Mouse (Mus musculus): Measurements from ENCODE around the gene Rdh1. TPM values are rescaled to one million over a fixed set of nuclear protein-coding genes. Genes with fewer than 3 reads are reported as not detected.
"Not testable (repeated sequence)": the region's sequence is repeated elsewhere in the genome, so short reads cannot be mapped to it uniquely, and the experiment has no call there.

Gene Rdh1
- total RNA-seq, 2 experiments from 2014 or later: not detected

DNA sequence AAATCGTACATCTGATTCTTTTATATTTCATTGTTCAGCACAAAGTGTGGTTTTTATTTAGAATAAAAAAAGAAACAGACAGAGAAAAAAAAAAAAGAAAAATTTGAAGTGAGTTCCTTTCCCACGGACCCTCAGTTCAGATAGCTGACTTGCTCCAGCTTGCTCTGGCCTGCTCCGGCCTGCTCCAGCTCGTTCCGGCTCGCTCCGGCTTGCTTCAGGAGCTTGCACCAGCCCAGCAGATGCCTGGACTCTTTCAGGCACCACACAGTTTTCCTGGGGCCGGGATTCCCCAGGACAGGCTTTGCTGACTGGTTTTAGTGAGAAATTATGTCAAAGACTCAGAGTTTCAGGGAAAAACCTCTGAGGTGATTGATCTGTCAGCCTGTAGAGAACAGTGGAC is 12.3 kb upstream of the Rdh1 start:
- no peak for ATAC-seq (replicated peaks; ENCODE audit: low FRiP score, poor library complexity, severe bottlenecking)

DNA sequence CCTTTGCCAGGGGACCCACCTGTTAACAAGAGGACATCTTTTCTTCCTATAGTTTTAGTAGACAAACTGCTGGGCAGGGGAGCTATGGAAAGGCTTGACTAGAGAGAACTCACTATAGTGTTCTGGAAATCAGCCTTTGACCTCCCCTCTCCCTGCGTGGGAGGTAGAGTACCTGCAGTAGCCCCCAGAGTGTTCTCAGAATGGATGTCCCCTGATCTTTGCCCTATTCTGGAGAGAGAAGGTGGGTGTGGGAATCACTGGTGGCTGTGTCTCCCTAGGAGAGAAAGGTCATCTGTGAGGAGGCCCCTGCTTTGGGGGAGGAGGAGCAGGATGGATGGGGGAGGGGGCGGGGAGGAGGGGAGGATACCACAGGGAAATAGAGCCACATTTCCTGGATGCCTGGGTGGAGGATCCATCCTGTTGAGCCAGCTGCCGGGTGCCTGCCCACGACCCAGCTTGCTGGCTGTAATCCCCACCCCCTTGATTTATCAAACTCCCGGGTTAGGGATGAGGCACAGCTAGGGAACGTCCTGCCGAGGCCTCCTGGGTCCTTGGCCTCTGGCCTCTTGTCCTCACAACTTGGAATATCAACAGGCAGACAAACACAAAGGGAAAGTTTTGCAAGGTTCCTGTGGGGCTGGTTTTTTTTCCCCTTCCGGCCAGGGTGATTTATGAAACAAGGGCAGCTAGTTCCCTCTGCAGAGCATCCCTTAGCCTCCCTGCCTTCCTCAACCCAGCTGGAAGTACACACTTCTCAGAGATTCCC is 10.5 kb upstream of the Rdh1 start:
- ATAC-seq (replicated peaks; ENCODE audit: low FRiP score, poor library complexity, severe bottlenecking): no peak

DNA sequence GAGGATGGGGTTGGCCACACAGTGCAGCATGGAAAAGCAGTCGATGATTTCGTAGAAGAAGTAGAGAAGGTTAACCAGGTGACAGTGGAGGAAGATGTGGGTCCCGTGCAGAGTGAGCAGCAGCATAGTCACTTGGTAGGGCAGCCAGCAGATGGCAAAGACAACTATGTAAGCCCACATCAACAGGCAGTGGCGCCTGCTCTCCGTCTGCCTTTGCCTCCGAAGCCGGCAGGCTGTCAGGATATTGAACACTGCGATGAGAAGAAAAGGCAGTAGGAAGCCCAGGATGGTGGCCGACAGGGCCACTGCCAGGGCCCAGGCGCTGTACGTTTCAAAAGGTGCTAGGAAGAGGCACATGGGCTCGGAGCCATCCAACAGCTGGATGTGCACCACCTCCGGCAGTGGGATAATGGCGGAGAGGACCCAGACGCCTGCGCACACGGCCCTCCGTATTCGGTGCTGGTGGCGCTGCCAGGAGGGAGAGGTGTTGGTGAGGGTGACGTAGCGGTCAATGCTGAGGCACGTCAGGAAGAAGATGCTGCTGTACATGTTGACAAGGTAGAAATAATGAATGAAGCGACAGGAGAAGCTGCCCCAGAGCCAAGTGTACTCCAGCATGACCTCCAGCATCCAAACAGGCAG is 9.3 kb upstream of the Rdh1 start:
- no peak for ATAC-seq (replicated peaks; ENCODE audit: low FRiP score, poor library complexity, severe bottlenecking)

DNA sequence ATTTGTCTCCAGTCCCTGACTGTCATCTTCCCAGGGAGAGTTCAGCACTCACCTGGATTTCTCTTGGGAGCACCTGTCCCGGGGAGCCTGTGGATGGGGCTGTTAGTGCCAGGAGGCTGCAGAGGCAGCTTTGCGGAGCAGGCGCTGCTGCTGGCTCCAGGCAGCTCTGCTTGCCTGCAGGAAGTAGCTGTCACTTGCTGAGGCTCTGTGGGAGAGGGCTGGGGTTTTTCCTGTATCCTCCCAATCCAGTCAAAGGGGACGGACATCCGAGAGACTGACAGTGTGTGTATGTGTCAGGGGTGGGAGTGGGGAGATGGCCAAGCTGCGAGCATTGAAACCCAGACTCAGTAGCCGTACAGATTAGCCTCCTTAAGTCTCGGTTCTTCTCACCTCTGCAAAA is 8.0 kb upstream of the Rdh1 start, which contains the start of gene Gpr182:
TSS of gene Gpr182 (minus strand) at position 185 of the 400 bp plus-strand sequence.
- ATAC-seq (replicated peaks; ENCODE audit: low FRiP score, poor library complexity, severe bottlenecking): no peak

DNA sequence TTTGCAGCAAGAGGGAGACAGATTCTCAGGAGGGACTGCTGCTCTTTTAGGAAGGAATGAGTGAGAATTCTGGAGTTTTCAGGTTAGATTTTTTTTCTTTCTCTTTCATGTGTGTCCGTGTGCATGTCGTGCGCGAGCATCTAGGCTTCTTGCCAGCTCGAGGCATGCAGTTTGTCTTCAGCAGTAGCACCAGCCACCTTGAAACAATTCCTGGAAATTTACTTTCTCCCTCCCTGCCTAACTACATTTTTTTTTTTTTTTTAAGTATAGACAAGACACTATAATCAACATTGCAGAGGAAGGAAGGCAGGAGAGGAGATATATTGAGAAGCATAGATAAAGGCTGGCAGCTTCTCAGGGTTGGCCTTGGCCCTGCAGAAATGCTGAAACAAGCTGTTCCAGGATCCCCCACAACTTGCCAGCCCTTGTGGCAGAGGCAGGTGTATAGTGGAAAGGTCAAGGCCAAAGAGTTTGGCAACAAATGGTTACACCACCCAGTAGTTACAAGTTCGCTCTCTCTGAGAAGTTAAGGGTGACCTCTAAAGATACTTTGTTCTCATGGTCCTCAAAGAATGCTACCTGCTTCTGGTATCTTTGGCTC is 4.9 kb upstream of the Rdh1 start:
- no peak for ATAC-seq (replicated peaks; ENCODE audit: low FRiP score, poor library complexity, severe bottlenecking)

DNA sequence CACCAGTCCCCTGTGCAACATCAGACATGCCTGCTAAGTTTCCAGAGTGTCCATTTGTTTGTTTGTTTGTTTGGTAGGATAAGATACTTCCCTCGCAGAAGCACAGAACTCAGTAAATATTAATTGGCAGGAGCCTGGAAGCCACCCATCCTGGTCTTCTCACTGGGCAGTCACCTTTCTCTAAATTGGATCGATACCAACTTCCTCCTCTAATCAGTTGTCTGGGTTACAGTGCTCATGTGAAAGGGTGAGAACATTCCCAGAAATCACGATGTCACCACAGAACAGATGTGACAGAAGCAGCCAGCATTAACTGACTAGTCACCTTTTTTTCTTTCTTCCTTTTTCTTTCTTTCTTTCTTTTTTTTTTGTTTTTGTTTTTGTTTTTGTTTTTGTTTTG is 4.3 kb upstream of the Rdh1 start:
- ATAC-seq (replicated peaks; ENCODE audit: low FRiP score, poor library complexity, severe bottlenecking): no peak

DNA sequence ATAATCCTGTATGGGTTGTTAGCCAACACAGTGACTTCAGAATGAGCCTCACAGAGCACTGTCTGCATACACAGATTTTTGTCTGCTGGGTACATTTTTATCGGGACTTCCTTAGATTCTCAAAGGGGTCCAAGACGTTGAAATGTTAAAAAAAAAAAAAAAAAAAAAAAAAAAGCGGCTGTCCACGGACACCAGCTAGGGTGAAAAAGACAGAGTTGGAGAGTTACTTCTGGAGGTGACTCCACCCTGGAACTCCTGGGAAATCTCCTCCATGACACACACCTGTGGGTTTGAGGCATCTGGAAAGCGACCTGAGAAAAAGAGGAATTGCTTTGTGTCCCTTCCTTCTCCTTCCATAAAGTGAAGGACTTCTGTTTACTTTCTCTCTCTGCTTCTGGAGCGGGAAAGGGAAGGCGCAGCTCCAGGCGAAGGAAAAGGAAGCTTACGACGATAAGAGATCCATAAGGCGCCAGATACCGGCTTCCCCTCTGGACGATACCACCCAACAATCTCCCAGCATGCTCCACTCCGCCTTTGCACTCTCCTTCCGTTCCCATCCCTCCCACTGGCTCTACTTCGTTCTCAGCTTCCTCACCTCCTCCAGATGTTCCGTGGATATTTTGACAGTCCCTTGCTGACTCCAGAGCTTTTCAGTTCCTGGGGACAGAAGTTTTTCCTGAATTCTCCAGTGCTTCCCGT is 3.6 kb upstream of the Rdh1 start:
- ATAC-seq (replicated peaks; ENCODE audit: low FRiP score, poor library complexity, severe bottlenecking): no peak

DNA sequence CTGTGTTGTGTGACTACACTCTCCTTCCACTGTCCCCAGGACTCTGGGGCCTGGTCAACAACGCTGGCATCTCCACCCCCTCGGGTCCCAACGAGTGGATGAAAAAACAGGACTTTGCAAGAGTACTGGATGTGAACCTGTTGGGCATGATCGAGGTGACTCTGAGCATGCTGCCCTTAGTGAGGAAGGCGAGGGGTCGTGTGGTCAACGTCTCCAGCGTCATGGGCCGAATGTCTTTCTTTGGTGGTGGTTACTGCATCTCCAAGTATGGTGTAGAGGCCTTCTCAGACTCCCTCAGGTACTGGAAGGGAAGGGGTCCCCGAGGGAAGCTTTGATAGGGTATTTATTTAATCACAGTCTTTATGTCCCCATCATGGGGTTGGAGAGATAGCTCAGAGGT is 3.4 kb downstream of the Rdh1 start:
- not testable (repeated sequence) for ATAC-seq (replicated peaks; ENCODE audit: low FRiP score, poor library complexity, severe bottlenecking)

DNA sequence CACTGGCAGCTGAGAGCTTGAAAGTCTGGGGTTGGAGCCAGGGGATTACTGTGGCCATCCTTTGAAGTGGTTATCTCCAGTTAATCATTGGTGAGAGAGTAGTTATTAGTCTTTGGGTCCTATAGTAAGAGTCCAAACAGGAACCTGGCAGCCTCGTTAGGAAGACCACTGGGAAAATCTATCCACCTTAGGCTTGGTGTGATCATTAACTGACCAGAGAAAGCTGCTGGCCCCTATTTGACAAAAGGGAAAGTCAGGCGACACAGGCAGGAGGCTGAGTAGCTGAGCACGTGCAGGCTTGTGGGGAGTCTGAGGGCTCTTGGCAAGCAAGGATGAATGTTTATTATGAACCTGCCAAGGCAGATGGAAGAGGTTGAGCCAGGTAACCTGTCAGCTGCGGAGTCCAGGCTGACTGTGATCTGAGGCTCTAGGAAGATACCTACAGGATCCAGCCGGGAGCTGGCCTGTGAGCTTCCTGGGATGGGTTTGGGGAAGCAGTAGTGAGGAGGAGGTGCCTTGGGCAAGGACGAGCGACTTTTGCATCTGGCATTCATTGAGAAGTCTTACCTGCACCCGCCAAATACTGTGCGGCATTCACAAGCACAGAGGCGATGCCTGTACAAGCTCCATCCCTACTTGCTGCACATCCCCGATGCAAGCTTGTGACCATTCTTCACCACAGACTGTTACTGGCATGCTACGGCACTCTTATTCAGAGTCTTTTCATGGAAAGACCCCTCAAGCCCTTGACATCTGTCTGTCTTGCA is 4.6 kb downstream of the Rdh1 start:
- ATAC-seq (replicated peaks; ENCODE audit: low FRiP score, poor library complexity, severe bottlenecking): no peak

DNA sequence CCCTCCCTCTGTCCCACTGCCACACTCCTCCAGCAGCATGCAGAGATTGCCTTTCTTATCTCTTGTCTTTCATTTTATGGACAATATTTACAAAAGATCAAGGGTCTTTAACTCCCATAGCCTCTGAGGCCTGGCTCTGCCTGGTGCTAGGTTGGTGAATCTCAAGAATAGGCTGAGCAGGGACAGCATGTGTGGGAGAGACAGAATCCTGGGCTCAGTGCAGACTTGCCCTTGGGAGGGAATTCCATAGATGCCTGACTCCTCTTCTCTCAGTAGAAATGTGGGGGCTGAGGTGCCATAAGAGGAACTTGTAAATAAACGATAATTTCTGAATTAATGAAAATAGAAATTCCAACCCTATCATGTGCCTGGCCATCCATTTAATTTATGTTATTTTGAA is 7.0 kb downstream of the Rdh1 start:
- no peak for ATAC-seq (replicated peaks; ENCODE audit: low FRiP score, poor library complexity, severe bottlenecking)

DNA sequence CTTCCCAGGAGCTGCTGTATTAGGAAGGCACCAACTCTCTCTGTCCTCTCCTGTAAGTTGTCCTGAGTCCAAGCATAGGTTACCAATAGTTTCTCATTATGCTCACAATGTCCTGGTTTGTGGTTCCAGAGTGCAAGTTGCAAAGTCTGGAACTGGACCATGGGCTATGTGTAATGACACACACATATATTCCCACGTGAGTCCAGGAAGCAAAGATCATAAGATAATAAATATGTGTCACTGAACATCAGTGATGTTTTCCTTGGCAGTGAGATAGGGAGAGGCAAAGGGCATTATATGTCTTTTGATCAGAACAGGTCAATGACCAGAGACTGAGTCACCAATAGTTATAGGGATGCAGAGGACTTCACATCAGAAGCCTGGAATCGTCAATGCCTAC is 16.5 kb downstream of the Rdh1 start, which contains the start of gene Rdh9:
TSS of gene Rdh9 (plus strand) at position 376 of the 400 bp plus-strand sequence.
- no peak for ATAC-seq (replicated peaks; ENCODE audit: low FRiP score, poor library complexity, severe bottlenecking)

DNA sequence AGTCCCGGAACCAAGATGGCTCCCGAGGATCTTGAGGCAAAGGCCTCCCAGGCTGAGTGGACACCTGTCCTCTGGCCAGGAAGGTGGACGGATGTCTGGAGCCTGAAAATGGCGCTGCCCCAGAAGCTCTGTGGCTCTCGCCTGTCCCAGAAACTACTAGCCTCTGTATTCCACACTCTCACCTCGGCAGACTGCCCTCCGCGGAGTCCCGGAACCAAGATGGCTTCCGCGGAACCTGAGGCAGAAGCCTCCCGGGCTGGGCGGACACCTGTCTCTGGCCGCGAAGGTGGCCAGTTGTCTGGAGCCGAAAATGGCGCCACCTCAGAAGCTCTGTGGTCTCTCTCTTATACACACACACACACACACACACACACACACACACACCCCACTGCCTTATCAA is 22.8 kb downstream of the Rdh1 start:
- not testable (repeated sequence) for ATAC-seq (replicated peaks; ENCODE audit: low FRiP score, poor library complexity, severe bottlenecking)

DNA sequence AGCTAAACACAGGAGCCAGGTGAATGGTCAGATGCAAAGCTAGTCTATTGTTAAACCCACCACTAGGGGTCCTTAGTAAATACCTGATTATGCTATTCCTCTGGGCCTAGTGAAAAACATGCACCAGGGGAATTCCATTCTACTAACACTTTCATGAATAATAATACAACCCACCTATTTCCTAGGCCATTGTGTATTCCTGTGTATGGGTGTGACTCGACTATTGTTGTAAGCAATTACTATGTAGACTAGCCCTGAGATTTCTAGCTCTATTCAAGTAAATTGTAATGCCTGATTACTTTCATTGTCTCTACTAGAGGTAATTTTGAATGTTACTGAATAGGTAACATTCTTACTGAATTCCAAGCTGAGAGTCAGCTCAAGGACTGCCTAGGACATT is 25.9 kb downstream of the Rdh1 start:
- ATAC-seq (replicated peaks; ENCODE audit: low FRiP score, poor library complexity, severe bottlenecking): not testable (repeated sequence)

DNA sequence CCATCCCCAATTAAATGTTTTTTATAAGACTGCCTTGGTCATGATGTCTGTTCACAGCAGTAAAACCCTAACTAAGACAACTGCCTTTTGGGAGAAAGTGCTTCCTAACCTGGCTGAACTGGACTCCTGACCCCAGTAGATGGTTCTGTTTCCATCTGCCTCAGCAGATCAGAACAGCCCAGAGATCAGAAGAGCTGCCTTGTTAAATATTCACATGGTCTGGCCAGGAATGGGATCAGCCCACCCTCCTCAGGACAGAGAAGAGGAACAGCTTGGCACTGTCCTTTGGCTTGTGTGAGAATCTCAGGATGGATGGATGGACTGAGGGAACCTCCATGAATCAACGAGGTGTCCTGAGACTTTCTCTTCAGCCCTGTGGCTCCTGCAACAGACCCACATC is 39.8 kb downstream of the Rdh1 start:
- ATAC-seq (replicated peaks; ENCODE audit: low FRiP score, poor library complexity, severe bottlenecking): no peak

DNA sequence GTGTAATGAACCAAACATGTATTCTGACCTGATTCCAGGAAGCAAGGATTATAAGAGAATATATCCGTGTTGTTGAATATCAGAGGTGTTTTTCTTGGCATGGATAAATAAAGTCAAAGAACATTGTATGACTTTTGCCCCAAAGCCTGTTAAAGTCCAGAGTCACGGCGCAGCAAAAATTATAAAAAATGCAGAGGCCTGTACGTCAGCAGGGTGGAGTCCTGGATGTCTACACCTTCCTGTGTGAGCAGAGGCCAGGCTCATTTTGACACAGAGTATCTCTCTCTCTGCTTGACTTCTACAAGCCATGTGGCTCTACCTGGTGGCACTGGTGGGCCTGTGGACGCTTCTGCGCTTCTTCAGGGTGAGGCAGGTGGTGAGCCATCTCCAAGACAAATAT is 41.4 kb downstream of the Rdh1 start, which contains the start of gene Rdh16:
TSS of gene Rdh16 (plus strand) at position 262 of the 400 bp plus-strand sequence.
- ATAC-seq (replicated peaks; ENCODE audit: low FRiP score, poor library complexity, severe bottlenecking): no peak

DNA sequence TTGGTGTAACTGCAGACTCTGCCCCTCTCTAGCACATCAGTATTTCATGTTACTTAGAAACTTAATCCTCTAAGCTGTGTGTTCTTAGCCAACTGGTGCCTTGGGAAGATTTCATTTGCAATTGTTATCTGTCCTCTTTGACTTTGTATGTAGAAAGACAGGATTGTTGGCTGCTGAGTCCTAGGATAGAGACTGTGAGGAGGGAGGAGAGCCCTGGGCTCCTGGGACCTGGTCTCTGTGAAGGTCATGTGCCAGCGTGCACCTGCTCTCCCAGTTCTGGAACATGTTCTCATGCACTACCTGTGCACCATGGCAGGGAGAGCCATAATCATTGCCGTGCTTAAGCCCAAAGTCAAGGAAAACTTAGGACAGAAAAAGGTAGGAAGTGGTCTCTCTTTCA is 42.1 kb downstream of the Rdh1 start:
- ATAC-seq (replicated peaks; ENCODE audit: low FRiP score, poor library complexity, severe bottlenecking): no peak

DNA sequence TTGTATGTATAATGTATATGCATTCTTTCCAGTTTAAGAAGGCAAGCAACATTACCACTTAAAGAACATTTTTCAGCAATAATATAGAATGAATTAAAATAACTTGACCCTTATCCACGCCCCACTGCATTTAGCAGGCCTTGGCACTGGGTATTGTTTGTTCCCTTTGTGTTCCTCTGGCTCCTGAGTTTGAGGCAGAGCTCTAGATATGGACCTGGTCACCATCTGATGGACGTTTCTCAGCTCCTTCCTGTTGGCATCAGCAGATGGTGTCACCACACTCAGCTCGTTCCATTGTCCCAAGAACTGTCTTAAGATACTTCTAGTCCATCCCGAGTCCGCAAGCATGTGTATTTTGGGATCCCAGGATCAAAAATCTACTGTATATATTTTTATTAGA is 42.7 kb downstream of the Rdh1 start:
- no peak for ATAC-seq (replicated peaks; ENCODE audit: low FRiP score, poor library complexity, severe bottlenecking)

DNA sequence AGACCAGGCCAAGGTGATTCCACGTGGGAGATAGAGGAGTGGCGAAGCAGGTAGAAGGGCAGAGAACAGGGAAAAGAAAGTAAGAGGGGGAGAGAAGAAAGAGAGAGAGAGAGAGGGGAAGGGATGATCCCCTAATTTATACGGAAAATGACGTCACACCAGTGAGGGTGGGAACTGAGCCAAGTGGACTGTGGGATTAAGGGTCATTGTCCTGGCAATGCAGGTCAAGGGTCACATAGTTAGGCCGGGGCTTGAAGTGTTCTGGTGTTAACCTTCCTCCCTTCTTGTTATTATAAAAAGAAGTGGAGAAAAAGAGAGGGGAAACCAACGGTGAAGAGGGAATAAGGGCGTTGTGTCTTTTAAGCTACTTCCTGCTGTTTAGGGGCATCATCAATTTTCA is 44.9 kb downstream of the Rdh1 start:
- no peak for ATAC-seq (replicated peaks; ENCODE audit: low FRiP score, poor library complexity, severe bottlenecking)

DNA sequence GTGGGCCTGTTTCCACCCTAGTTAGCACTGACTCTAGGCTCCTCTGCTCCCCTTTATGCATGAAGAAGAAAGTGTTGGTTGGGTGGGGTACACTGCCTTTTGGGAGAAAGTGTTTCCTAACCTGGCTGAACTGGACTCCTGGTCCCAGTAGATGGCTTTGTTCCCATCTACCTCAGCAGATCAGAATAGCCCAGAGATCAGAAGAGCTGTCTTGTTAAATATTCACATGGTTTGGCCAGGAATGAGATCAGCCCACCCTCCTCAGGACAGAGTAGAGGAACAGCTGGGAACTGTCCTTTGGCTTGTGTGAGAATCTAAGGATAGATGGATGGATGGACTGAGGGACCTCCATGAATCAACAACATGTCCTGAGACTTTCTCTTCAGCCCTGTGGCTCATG is 56.4 kb downstream of the Rdh1 start:
- no peak for ATAC-seq (replicated peaks; ENCODE audit: low FRiP score, poor library complexity, severe bottlenecking)

Measured in erythroid progenitor cell, adult 5-6 weeks (primary cell).